Mouse (Mus musculus) hindbrain, embryonic 16.5 days (tissue): ENCODE results near the gene Spast. TPM values are rescaled to one million over a fixed set of nuclear protein-coding genes. Genes with fewer than 3 reads are reported as not detected.

Experiments
- ATAC-seq: fragments of 200-750 bp; cut with Nextera tagmentation; 2 replicates; pipeline ENCODE4 v1.8.0; 2017; ENCODE audit warnings: moderate TSS enrichment, moderate library complexity
- H3K27ac ChIP-seq: fragments of 300-500 bp; sonication (generic); 2 replicates; pipeline ENCODE4 v1.5.1; 2014; ENCODE audit warnings: low read depth, mild to moderate bottlenecking, control low read depth, low read length, moderate library complexity
- H3K27me3 ChIP-seq: fragments of 300-500 bp; sonication (generic); replicated peaks from 2 replicates; pipeline ENCODE4 v1.6.1; 2014; ENCODE audit warnings: low read length; ENCODE audit not compliant: control insufficient read depth, insufficient read depth
- H3K36me3 ChIP-seq: fragments of 300-500 bp; sonication (generic); 2 replicates; pipeline ENCODE4 v1.6.1; 2014; ENCODE audit warnings: mild to moderate bottlenecking, low read length, moderate library complexity, mixed read lengths; ENCODE audit not compliant: control insufficient read depth, insufficient read depth
- H3K4me1 ChIP-seq: fragments of 300-500 bp; sonication (generic); 2 replicates; pipeline ENCODE4 v1.6.1; 2014; ENCODE audit warnings: low read depth, low read length; ENCODE audit not compliant: control insufficient read depth, insufficient read depth
- H3K4me2 ChIP-seq: fragments of 300-500 bp; sonication (generic); 2 replicates; pipeline ENCODE4 v1.6.1; 2014; ENCODE audit warnings: mild to moderate bottlenecking, low read length, control low read depth, moderate library complexity
- H3K4me3 ChIP-seq: fragments of 300-500 bp; sonication (generic); 2 replicates; pipeline ENCODE4 v1.5.1; 2014; ENCODE audit warnings: mild to moderate bottlenecking, low read length, control low read depth, moderate library complexity
- H3K9ac ChIP-seq: fragments of 300-500 bp; sonication (generic); 2 replicates; pipeline ENCODE4 v1.6.1; 2014; ENCODE audit warnings: low read depth, mild to moderate bottlenecking, control low read depth, low read length, moderate library complexity
- H3K9me3 ChIP-seq: fragments of 300-500 bp; sonication (generic); 2 replicates; pipeline ENCODE4 v1.6.1; 2014; ENCODE audit warnings: mild to moderate bottlenecking, low read length, moderate library complexity; ENCODE audit not compliant: control insufficient read depth
- whole genome bisulfite sequencing: fragments of 180-500 bp; shearing (Covaris S2); extraction: QIAGEN DNeasy Blood & Tissue Kit; methylation state at CpG from one replicate; pipeline ENCODE4 v1.1.7; 2014; 5-methylcytosine and 5-hydroxymethylcytosine counted together
- polyA plus RNA-seq: library from polyadenylated mRNA; unstranded; fragments of >200 nt; fragmentation: Nextera tagmentation; extraction: Ambion mirVana; gene quantifications from 2 replicates; pipeline ENCODE4 v1.2.1, GENCODE M21; 2015

Gene Spast
- polyA plus RNA-seq, 1 experiment from 2014 or later = 17.3 TPM

DNA sequence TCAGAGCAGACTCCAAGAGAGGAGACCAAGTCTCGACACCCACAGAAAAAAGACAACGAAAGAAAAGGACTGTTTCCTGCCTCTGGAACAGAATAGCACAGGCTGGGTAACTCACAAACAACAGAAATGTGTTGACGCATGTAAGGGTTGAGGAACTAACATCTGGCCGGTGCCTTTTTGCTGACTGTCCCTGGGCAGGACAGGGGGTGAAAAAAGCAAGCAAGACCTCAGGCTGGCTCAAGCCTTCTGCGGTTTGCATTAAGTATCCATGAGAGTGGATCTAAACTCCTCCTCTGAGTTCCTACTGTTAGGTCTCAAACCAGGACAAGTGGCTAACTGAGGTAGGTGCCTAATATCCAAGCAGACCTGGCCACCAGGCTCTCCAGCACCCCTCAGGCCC, 93.8 kb downstream of the Spast start:
- no peak for ATAC-seq
- Histone ChIP-seq H3K9ac (no peak overlapping the region), H3K27me3 (no peaks in the 10 kb centered on the region), H3K27ac (no peak overlapping the region), H3K4me2 (no peak overlapping the region), H3K36me3 (no peaks in the 10 kb centered on the region), H3K9me3 (no peaks in the 10 kb centered on the region), H3K4me3 (no peak overlapping the region), H3K4me1 (no peaks in the 10 kb centered on the region)
- WGBS = 92% methylated on average over 5 of the region's 5 CpGs

DNA sequence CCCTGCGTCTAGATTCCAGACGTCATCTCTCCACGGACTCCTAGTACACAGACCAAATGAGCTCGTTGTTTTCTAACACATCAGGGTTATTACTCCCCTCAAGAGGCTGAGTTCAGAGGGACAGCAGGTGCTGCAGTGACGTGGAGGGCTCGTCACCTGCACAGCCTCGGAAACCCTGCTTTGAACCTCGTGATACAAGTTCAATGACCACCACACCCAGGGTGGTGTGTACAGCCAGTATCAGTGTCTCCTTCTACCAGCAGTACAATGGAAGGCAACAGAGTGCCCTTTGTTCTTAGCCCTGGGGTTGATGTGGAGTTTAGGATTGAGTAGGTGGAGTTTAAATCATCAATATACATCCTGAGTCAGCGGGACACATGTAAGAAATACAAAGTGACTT, 99.0 kb downstream of the Spast start:
- no peak overlapping the region for H3K4me2 ChIP-seq
- ATAC-seq = no peak
- no peaks in the 10 kb centered on the region for H3K4me1 ChIP-seq
- H3K27me3 ChIP-seq = no peaks in the 10 kb centered on the region
- no peaks in the 10 kb centered on the region for H3K36me3 ChIP-seq
- WGBS = 87% methylated on average over 9 of the region's 9 CpGs
- no peak overlapping the region for H3K4me3 ChIP-seq
- no peaks in the 10 kb centered on the region for H3K9me3 ChIP-seq
- no peak overlapping the region for H3K27ac ChIP-seq
- no peak overlapping the region for H3K9ac ChIP-seq

DNA sequence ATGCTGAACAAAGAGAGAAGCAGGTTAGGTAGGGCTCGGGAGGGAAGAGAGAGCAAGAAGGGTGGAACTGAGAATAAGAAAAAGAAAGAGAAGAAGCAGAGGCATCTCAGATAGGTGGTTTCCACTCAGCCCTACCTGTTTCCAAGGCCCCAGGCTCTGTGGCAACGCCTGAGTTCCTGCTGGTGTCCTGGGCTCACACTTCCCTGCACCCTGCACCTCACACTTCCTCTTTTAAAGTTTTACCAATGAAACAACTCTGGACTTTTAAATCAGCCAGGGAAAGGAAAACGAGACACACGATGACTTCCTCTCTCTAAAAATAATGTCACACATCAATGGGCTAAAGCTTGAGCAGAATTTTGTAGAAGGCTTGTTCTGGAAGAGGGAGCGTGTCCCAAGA, 101.7 kb downstream of the Spast start:
- no peak overlapping the region for H3K4me2 ChIP-seq
- no peak overlapping the region for H3K27ac ChIP-seq
- no peaks in the 10 kb centered on the region for H3K27me3 ChIP-seq
- no peaks in the 10 kb centered on the region for H3K36me3 ChIP-seq
- 80% methylated on average over 5 of the region's 5 CpGs for WGBS
- no peak for ATAC-seq
- H3K9me3 ChIP-seq = no peaks in the 10 kb centered on the region
- H3K9ac ChIP-seq = no peak overlapping the region
- no peaks in the 10 kb centered on the region for H3K4me1 ChIP-seq
- H3K4me3 ChIP-seq = no peak overlapping the region

Other genes starting within 250 kb of the Spast start
- gene Memo1, start 43.5 kb upstream of the Spast start, polyA plus RNA-seq = 52.9 and 56.1 TPM in 2 replicates
- 207 and 221 TPM in 2 replicates for gene Dpy30, start 15.0 kb upstream of the Spast start, polyA plus RNA-seq
- gene Slc30a6, start 56.6 kb downstream of the Spast start, polyA plus RNA-seq = 30.7 and 31.8 TPM in 2 replicates
- gene Nlrc4, start 120.2 kb downstream of the Spast start, polyA plus RNA-seq = 0.20 and 0.42 TPM in 2 replicates
- 44.8 and 51.3 TPM in 2 replicates for gene Yipf4, start 150.5 kb downstream of the Spast start, polyA plus RNA-seq
- 61.9 and 68.1 TPM in 2 replicates for gene Birc6, start 189.3 kb downstream of the Spast start, polyA plus RNA-seq